Comparison of ENCODE assay signal across 8 mouse cellular contexts in genomic region chr1:139422941-139423340, GRCm38 (mm10). TPM values are rescaled to one million over a fixed set of nuclear protein-coding genes. Genes with fewer than 3 reads are reported as not detected.
A peak's percentile ranks its signal among the peaks of the same experiment; 100 is the strongest.
DNase-seq lines count a peak whose midpoint lies in the region; ATAC-seq and TF ChIP-seq lines count a peak whose summit lies in the region.

No protein-coding gene starts in this region.

- peak overlapping the region; percentile 98 for H3K27ac ChIP-seq in forebrain, embryonic 10.5 days
- H3K27ac ChIP-seq in intestine, postnatal 0 days (ENCODE audit: low read depth, low read length): peak overlapping the region; percentile 63; the same call in 1 of the 2 replicates
- peak overlapping the region; percentile 92 for H3K27ac ChIP-seq in lung, embryonic 14.5 days (ENCODE audit: low read depth)
- no peak overlapping the region for H3K27ac ChIP-seq in small intestine, adult 2 months (ENCODE audit: insufficient read depth, low read depth, low read length)

- no peaks in the 10 kb centered on the region for H3K27me3 ChIP-seq in forebrain, embryonic 10.5 days (ENCODE audit: poor library complexity, severe bottlenecking)
- 0 out of 2 replicates have a peak, but pooled peaks cover 4% of the 10 kb centered on the region for H3K27me3 ChIP-seq in intestine, postnatal 0 days (replicated peaks; ENCODE audit: control insufficient read depth, insufficient read depth, low read length)
- H3K27me3 ChIP-seq in lung, embryonic 14.5 days (ENCODE audit: insufficient read depth, low read length): no peaks in the 10 kb centered on the region
- H3K27me3 ChIP-seq in small intestine, adult 2 months (ENCODE audit: control insufficient read depth, insufficient read depth, low read length): no peaks in the 10 kb centered on the region

- no peaks in the 10 kb centered on the region for H3K9me3 ChIP-seq in forebrain, embryonic 10.5 days
- H3K9me3 ChIP-seq in intestine, postnatal 0 days (ENCODE audit: control insufficient read depth): no peaks in the 10 kb centered on the region
- no peaks in the 10 kb centered on the region for H3K9me3 ChIP-seq in lung, embryonic 14.5 days (ENCODE audit: low read depth, low read length)

- intact Hi-C loops in heart, postnatal 25 days (cut with DNase I): no loop called here

- no peak for TF ChIP-seq CTCF in intestine, postnatal 0 days (IDR thresholded peaks at IDR 0.05; ENCODE audit: low read depth)
- no peak for TF ChIP-seq CTCF in lung, embryonic 14.5 days (IDR thresholded peaks at IDR 0.05; ENCODE audit: low read depth)
- no peak for TF ChIP-seq CTCF in small intestine, adult 2 months (IDR thresholded peaks at IDR 0.05; ENCODE audit: extremely low read depth, insufficient read length, insufficient replicate concordance, low read depth, low read length)

- H3K9ac ChIP-seq in intestine, postnatal 0 days (ENCODE audit: low read depth, low read length): peak overlapping the region; percentile 83
- H3K9ac ChIP-seq in lung, embryonic 14.5 days: peak overlapping the region; percentile 89

- H3K4me3 ChIP-seq in forebrain, embryonic 10.5 days: peak overlapping the region; percentile 92
- H3K4me3 ChIP-seq in intestine, postnatal 0 days (ENCODE audit: low read depth, low read length): peak overlapping the region; percentile 75
- H3K4me3 ChIP-seq in lung, embryonic 14.5 days (ENCODE audit: low read depth, low read length): peak overlapping the region; percentile 88
- peak overlapping the region; percentile 94; the same call in 1 of the 2 replicates for H3K4me3 ChIP-seq in small intestine, adult 2 months (ENCODE audit: low read depth, low read length)

- H3K4me2 ChIP-seq in intestine, postnatal 0 days (replicated peaks; ENCODE audit: low read depth): peak overlapping the region; percentile 82
- peak overlapping the region; percentile 66 for H3K4me2 ChIP-seq in lung, embryonic 14.5 days

- TF ChIP-seq POLR2A in small intestine, adult 2 months (IDR thresholded peaks at IDR 0.05; ENCODE audit: low read depth, low read length): no peak

- no peak for ATAC-seq in intestine, postnatal 0 days
- no peak for ATAC-seq in lung, embryonic 14.5 days (ENCODE audit: insufficient read depth)

- H3K36me3 ChIP-seq in forebrain, embryonic 10.5 days (replicated peaks): peaks cover 25% of the 10 kb centered on the region
- H3K36me3 ChIP-seq in intestine, postnatal 0 days (ENCODE audit: control insufficient read depth, insufficient read depth): no peaks in the 10 kb centered on the region; the same call in 1 of the 2 replicates
- 0 out of 2 replicates have a peak, but pooled peaks cover 4% of the 10 kb centered on the region for H3K36me3 ChIP-seq in lung, embryonic 14.5 days (ENCODE audit: insufficient read depth)
- H3K36me3 ChIP-seq in small intestine, adult 2 months (ENCODE audit: control insufficient read depth, insufficient read depth, low read length): no peaks in the 10 kb centered on the region

- WGBS in forebrain, embryonic 10.5 days: 38% methylated on average over 10 of the region's 10 CpGs
- 11% methylated on average over 10 of the region's 10 CpGs for WGBS in intestine, postnatal 0 days
- 7% methylated on average over 10 of the region's 10 CpGs for WGBS in lung, embryonic 14.5 days
- WGBS in small intestine, adult 2 months: 5% methylated on average over 10 of the region's 10 CpGs

- H3K4me1 ChIP-seq in forebrain, embryonic 10.5 days: peaks cover 46% of the 10 kb centered on the region
- 0 out of 2 replicates have a peak, but pooled peaks cover 6% of the 10 kb centered on the region for H3K4me1 ChIP-seq in intestine, postnatal 0 days (replicated peaks; ENCODE audit: control insufficient read depth, insufficient read depth, low read length)
- H3K4me1 ChIP-seq in lung, embryonic 14.5 days (ENCODE audit: insufficient read depth): peaks cover 13% of the 10 kb centered on the region; the same call in 1 of the 2 replicates
- peaks cover 13% of the 10 kb centered on the region for H3K4me1 ChIP-seq in small intestine, adult 2 months (ENCODE audit: control insufficient read depth, insufficient read depth, insufficient read length, low read length)

- peak; percentile 18 for DNase-seq in heart, adult 8-10 months (ENCODE audit: low spot score)
- no peak for DNase-seq in heart, postnatal 25 days (ENCODE audit: low spot score)
- peak; percentile 64 for DNase-seq in NIH3T3 (ENCODE audit: low read depth)
- no peak for DNase-seq in forebrain, embryonic 10.5 days (ENCODE audit: extremely low spot score, low spot score)
- peak; percentile 64 for DNase-seq in lung, embryonic 14.5 days
- no peak for DNase-seq in urinary bladder, postnatal 25 days (ENCODE audit: low spot score)

RNA-seq across cellular contexts. Expression of gene Zbtb41, which starts 0.9 kb away (rescaled TPM):
- total RNA-seq in heart, adult 8-10 months (2022): 10 to 100 TPM; 19.7 to 25.4 (median 21.6) TPM
- total RNA-seq in heart, postnatal 25 days (2021): 10 to 100 TPM; 21.5 to 23.1 TPM
- polyA plus RNA-seq in forebrain, embryonic 10.5 days (2016; fragmentation: Nextera tagmentation; extraction: Ambion mirVana): 10.6 and 12.0 TPM in 2 replicates
- polyA plus RNA-seq in intestine, postnatal 0 days (2015; fragmentation: Nextera tagmentation; extraction: Ambion mirVana): 2.4 and 3.2 TPM in 2 replicates
- 14.4 and 15.7 TPM in 2 replicates for polyA plus RNA-seq in lung, embryonic 14.5 days (2014; fragmentation: Nextera tagmentation; extraction: Ambion mirVana)
- 0.75 and 0.90 TPM in 2 replicates for polyA plus RNA-seq in small intestine, adult 2 months (2012; rRNA removed)

RNA-seq across cellular contexts. Expression of gene Aspm, which starts 31.6 kb away (rescaled TPM):
- under 1 TPM; 0.12 to 0.72 (median 0.31) TPM for total RNA-seq in heart, adult 8-10 months (2022)
- 1 to 10 TPM in 1 of 2 experiments, under 1 TPM in 1; 0.98 to 1.0 TPM for total RNA-seq in heart, postnatal 25 days (2021)
- polyA plus RNA-seq in forebrain, embryonic 10.5 days (2016; fragmentation: Nextera tagmentation; extraction: Ambion mirVana): 22.8 and 24.7 TPM in 2 replicates
- 3.0 and 3.2 TPM in 2 replicates for polyA plus RNA-seq in intestine, postnatal 0 days (2015; fragmentation: Nextera tagmentation; extraction: Ambion mirVana)
- 24.3 and 25.4 TPM in 2 replicates for polyA plus RNA-seq in lung, embryonic 14.5 days (2014; fragmentation: Nextera tagmentation; extraction: Ambion mirVana)
- 0.32 and 0.41 TPM in 2 replicates for polyA plus RNA-seq in small intestine, adult 2 months (2012; rRNA removed)

RNA-seq across cellular contexts. Expression of gene Crb1, which starts 46.0 kb away (rescaled TPM):
- 1 to 10 TPM in 1 of 4 experiments, under 1 TPM in 3; 0.22 to 1.1 (median 0.62) TPM for total RNA-seq in heart, adult 8-10 months (2022)
- total RNA-seq in heart, postnatal 25 days (2021): under 1 TPM; 0.25 to 0.52 TPM
- polyA plus RNA-seq in forebrain, embryonic 10.5 days (2016; fragmentation: Nextera tagmentation; extraction: Ambion mirVana): 0.73 and 1.0 TPM in 2 replicates
- polyA plus RNA-seq in intestine, postnatal 0 days (2015; fragmentation: Nextera tagmentation; extraction: Ambion mirVana): 0.03 TPM in 1 of 2 replicates, not detected in the other
- polyA plus RNA-seq in lung, embryonic 14.5 days (2014; fragmentation: Nextera tagmentation; extraction: Ambion mirVana): not detected in 2 replicates
- 0.08 TPM in 1 of 2 replicates, not detected in the other for polyA plus RNA-seq in small intestine, adult 2 months (2012; rRNA removed)

Comparison
In these comparisons a context has a peak if more than half of its experiments do, and no peak if none do; other contexts are left out.
1. DNase-seq: peak in heart, adult 8-10 months (single experiment), NIH3T3 (single experiment) and lung, embryonic 14.5 days (single experiment); none in heart, postnatal 25 days (single experiment), forebrain, embryonic 10.5 days (single experiment) and urinary bladder, postnatal 25 days (single experiment).
2. Peak in every context shown above with its lines, with median percentiles within 50 percentile points of each other: H3K4me3 ChIP-seq.